8 mouse cellular contexts compared by ENCODE assay signal in the genomic region with DNA sequence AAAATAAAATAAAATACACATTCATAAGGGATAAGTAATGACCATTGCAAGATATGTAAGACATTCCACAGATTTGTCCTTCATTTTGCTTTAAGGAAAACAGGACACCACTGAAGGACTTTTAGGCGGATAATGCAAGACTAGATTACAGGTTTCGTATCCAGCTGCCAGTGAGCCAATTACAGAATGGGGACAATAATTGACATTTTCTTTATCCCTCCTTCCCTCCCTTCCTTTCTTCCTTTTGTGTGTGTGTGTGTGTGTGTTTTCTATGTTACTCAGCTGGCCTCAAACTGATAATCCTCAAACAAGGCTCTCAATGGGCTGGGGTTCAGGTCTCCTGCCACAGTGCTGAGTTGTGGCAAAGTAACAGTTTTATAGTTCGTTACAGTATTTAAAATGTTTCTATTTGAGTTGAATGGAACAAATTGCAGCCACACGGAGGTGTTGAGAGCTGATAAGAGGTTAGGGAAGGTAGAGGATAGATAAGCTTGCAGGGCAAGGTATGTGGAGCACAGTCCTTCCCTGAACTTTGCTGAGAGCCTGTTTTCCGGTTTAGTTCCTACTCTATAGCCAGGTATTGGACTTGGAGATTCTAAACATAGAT. TPM values are rescaled to one million over a fixed set of nuclear protein-coding genes. Genes with fewer than 3 reads are reported as not detected.
DNase-seq lines count a peak whose midpoint lies in the region; ATAC-seq and TF ChIP-seq lines count a peak whose summit lies in the region.

No protein-coding gene starts in this region.

- peaks cover 21% of the 10 kb centered on the region for H3K4me1 ChIP-seq in forebrain, embryonic 10.5 days
- H3K4me1 ChIP-seq in forebrain, embryonic 16.5 days (replicated peaks; ENCODE audit: control insufficient read depth, insufficient read depth, low read length), result peaks cover 20% of the 10 kb centered on the region
- peaks cover 20% of the 10 kb centered on the region for H3K4me1 ChIP-seq in E14TG2a.4 (replicated peaks; ENCODE audit: low read depth, low read length)
- H3K4me1 ChIP-seq in hindbrain, embryonic 12.5 days, result peaks cover 22% of the 10 kb centered on the region
- H3K4me1 ChIP-seq in liver, postnatal 0 days (ENCODE audit: insufficient read depth), result peaks cover 13% of the 10 kb centered on the region
- H3K4me1 ChIP-seq in thymus, adult 2 months (replicated peaks; ENCODE audit: control insufficient read depth, insufficient read depth, low read length), result no peaks in the 10 kb centered on the region

- H3K4me2 ChIP-seq in forebrain, embryonic 16.5 days (ENCODE audit: low read length), result no peak overlapping the region; the same call in 1 of the 2 replicates
- peak overlapping the region; percentile 61 for H3K4me2 ChIP-seq in hindbrain, embryonic 12.5 days (replicated peaks)
- peak overlapping the region; percentile 89 for H3K4me2 ChIP-seq in liver, postnatal 0 days (ENCODE audit: low read depth, low read length)

- no peak for ATAC-seq in forebrain, embryonic 16.5 days
- no peak for ATAC-seq in hindbrain, embryonic 12.5 days (ENCODE audit: low FRiP score)
- ATAC-seq in liver, postnatal 0 days, result no peak

- H3K36me3 ChIP-seq in forebrain, embryonic 10.5 days (replicated peaks), result peaks cover 13% of the 10 kb centered on the region
- H3K36me3 ChIP-seq in forebrain, embryonic 16.5 days (ENCODE audit: control insufficient read depth, insufficient read depth), result no peaks in the 10 kb centered on the region
- peaks cover 23% of the 10 kb centered on the region for H3K36me3 ChIP-seq in E14TG2a.4 (ENCODE audit: insufficient read depth, low read length)
- H3K36me3 ChIP-seq in hindbrain, embryonic 12.5 days, result peaks cover 11% of the 10 kb centered on the region
- 0 out of 2 replicates have a peak, but pooled peaks cover 4% of the 10 kb centered on the region for H3K36me3 ChIP-seq in liver, postnatal 0 days (replicated peaks; ENCODE audit: insufficient read depth, low read length)
- no peaks in the 10 kb centered on the region for H3K36me3 ChIP-seq in thymus, adult 2 months (ENCODE audit: control insufficient read depth, insufficient read depth, low read length)

- peak; percentile 72; the same call in 1 of the 2 replicates for TF ChIP-seq EP300 in liver, postnatal 0 days (IDR thresholded peaks at IDR 0.05; ENCODE audit: low read depth)

- 81% methylated on average over 5 of the region's 5 CpGs for WGBS in forebrain, embryonic 10.5 days
- WGBS in forebrain, embryonic 16.5 days, result 63% methylated on average over 5 of the region's 5 CpGs
- WGBS in hindbrain, embryonic 12.5 days, result 78% methylated on average over 5 of the region's 5 CpGs
- WGBS in liver, postnatal 0 days (ENCODE audit: insufficient replicate concordance), result 35% methylated on average over 5 of the region's 5 CpGs
- 78% methylated on average over 5 of the region's 5 CpGs for WGBS in thymus, adult 2 months

- no peak overlapping the region for H3K27ac ChIP-seq in forebrain, embryonic 10.5 days
- no peak overlapping the region for H3K27ac ChIP-seq in forebrain, embryonic 16.5 days (ENCODE audit: low read length)
- H3K27ac ChIP-seq in hindbrain, embryonic 12.5 days, result no peak overlapping the region
- H3K27ac ChIP-seq in liver, postnatal 0 days (ENCODE audit: low read depth), result 0 out of 2 replicates have a peak overlapping the region, but pooled peaks have one; percentile 12
- H3K27ac ChIP-seq in thymus, adult 2 months (ENCODE audit: control insufficient read depth, insufficient read depth, low read length), result no peak overlapping the region

- no peaks in the 10 kb centered on the region for H3K27me3 ChIP-seq in forebrain, embryonic 10.5 days (ENCODE audit: poor library complexity, severe bottlenecking)
- H3K27me3 ChIP-seq in forebrain, embryonic 16.5 days (replicated peaks; ENCODE audit: control insufficient read depth, insufficient read depth, low read length), result no peaks in the 10 kb centered on the region
- no peaks in the 10 kb centered on the region for H3K27me3 ChIP-seq in E14TG2a.4 (ENCODE audit: insufficient read depth, low read length)
- H3K27me3 ChIP-seq in hindbrain, embryonic 12.5 days, result no peaks in the 10 kb centered on the region
- no peaks in the 10 kb centered on the region for H3K27me3 ChIP-seq in liver, postnatal 0 days (ENCODE audit: insufficient read depth, low read length)
- no peaks in the 10 kb centered on the region for H3K27me3 ChIP-seq in thymus, adult 2 months (ENCODE audit: control insufficient read depth, insufficient read depth, low read length)

- peak overlapping the region; percentile 93 for H3K4me3 ChIP-seq in forebrain, embryonic 10.5 days
- H3K4me3 ChIP-seq in forebrain, embryonic 16.5 days (replicated peaks; ENCODE audit: low read length), result no peak overlapping the region
- peak overlapping the region; percentile 99 for H3K4me3 ChIP-seq in E14TG2a.4 (replicated peaks; ENCODE audit: low read length)
- H3K4me3 ChIP-seq in hindbrain, embryonic 12.5 days, result peak overlapping the region; percentile 89
- peak overlapping the region; percentile 75 for H3K4me3 ChIP-seq in liver, postnatal 0 days (ENCODE audit: low read depth, low read length)
- H3K4me3 ChIP-seq in thymus, adult 2 months (ENCODE audit: control insufficient read depth, insufficient read depth, low read length), result no peak overlapping the region

- TF ChIP-seq POLR2A in thymus, adult 2 months (IDR thresholded peaks at IDR 0.05; ENCODE audit: control insufficient read depth, extremely low read depth, insufficient read depth, low read length, poor library complexity), result no peak

- no peaks in the 10 kb centered on the region for H3K9me3 ChIP-seq in forebrain, embryonic 10.5 days
- no peaks in the 10 kb centered on the region for H3K9me3 ChIP-seq in forebrain, embryonic 16.5 days (ENCODE audit: control insufficient read depth, low read length)
- peaks cover 25% of the 10 kb centered on the region for H3K9me3 ChIP-seq in E14TG2a.4 (ENCODE audit: low read length)
- H3K9me3 ChIP-seq in hindbrain, embryonic 12.5 days (replicated peaks), result no peaks in the 10 kb centered on the region
- no peaks in the 10 kb centered on the region for H3K9me3 ChIP-seq in liver, postnatal 0 days (ENCODE audit: low read length)

- no peak for TF ChIP-seq CTCF in E14TG2a.4 (conservative IDR thresholded peaks at IDR 0.05; ENCODE audit: low read length)
- no peak for TF ChIP-seq CTCF in liver, postnatal 0 days (IDR thresholded peaks at IDR 0.05; ENCODE audit: low read depth)
- TF ChIP-seq CTCF in thymus, adult 2 months (IDR thresholded peaks at IDR 0.05; ENCODE audit: borderline replicate concordance, control insufficient read depth, extremely low read depth, insufficient read depth, low read length, poor library complexity), result no peak

- H3K9ac ChIP-seq in forebrain, embryonic 16.5 days (replicated peaks; ENCODE audit: low read depth, low read length), result no peak overlapping the region; the same call in 1 of the 2 replicates
- no peak overlapping the region for H3K9ac ChIP-seq in hindbrain, embryonic 12.5 days
- peak overlapping the region; percentile 52 for H3K9ac ChIP-seq in liver, postnatal 0 days (replicated peaks)

- no peak for DNase-seq in forebrain, embryonic 10.5 days (ENCODE audit: extremely low spot score, low spot score)
- no peak for DNase-seq in liver, postnatal 0 days
- DNase-seq in thymus, postnatal 14 days, result no peak
- no peak for DNase-seq in ovary, postnatal 14 days (ENCODE audit: low spot score)
- DNase-seq in thymus, adult 2 months, result no peak

RNA-seq across cellular contexts. Expression of gene Pno1, which starts 1.6 kb away (rescaled TPM):
- polyA plus RNA-seq in forebrain, embryonic 10.5 days (2016; fragmentation: Nextera tagmentation; extraction: Ambion mirVana), result 127 and 129 TPM in 2 replicates
- 44.7 and 47.7 TPM in 2 replicates for polyA plus RNA-seq in forebrain, embryonic 16.5 days (2015; fragmentation: Nextera tagmentation; extraction: Ambion mirVana)
- 59.9 and 64.9 TPM in 2 replicates for polyA plus RNA-seq in hindbrain, embryonic 12.5 days (2016; fragmentation: Nextera tagmentation; extraction: Ambion mirVana)
- 37.1 and 37.2 TPM in 2 replicates for polyA plus RNA-seq in liver, postnatal 0 days (2015; fragmentation: Nextera tagmentation; extraction: Ambion mirVana)
- polyA plus RNA-seq in thymus, adult 2 months (2012; rRNA removed), result 3.7 and 4.4 TPM in 2 replicates

RNA-seq across cellular contexts. Expression of gene Wdr92, which starts 31.1 kb away (rescaled TPM):
- polyA plus RNA-seq in forebrain, embryonic 10.5 days (2016; fragmentation: Nextera tagmentation; extraction: Ambion mirVana), result 28.8 TPM in 2 replicates
- 17.5 and 19.4 TPM in 2 replicates for polyA plus RNA-seq in forebrain, embryonic 16.5 days (2015; fragmentation: Nextera tagmentation; extraction: Ambion mirVana)
- 26.0 and 26.3 TPM in 2 replicates for polyA plus RNA-seq in hindbrain, embryonic 12.5 days (2016; fragmentation: Nextera tagmentation; extraction: Ambion mirVana)
- polyA plus RNA-seq in liver, postnatal 0 days (2015; fragmentation: Nextera tagmentation; extraction: Ambion mirVana), result 8.5 and 8.8 TPM in 2 replicates
- 13.9 and 15.5 TPM in 2 replicates for polyA plus RNA-seq in thymus, adult 2 months (2012; rRNA removed)

RNA-seq across cellular contexts. Expression of gene C1d, which starts 44.4 kb away (rescaled TPM):
- 103 and 110 TPM in 2 replicates for polyA plus RNA-seq in forebrain, embryonic 10.5 days (2016; fragmentation: Nextera tagmentation; extraction: Ambion mirVana)
- 107 and 111 TPM in 2 replicates for polyA plus RNA-seq in forebrain, embryonic 16.5 days (2015; fragmentation: Nextera tagmentation; extraction: Ambion mirVana)
- polyA plus RNA-seq in hindbrain, embryonic 12.5 days (2016; fragmentation: Nextera tagmentation; extraction: Ambion mirVana), result 108 and 110 TPM in 2 replicates
- polyA plus RNA-seq in liver, postnatal 0 days (2015; fragmentation: Nextera tagmentation; extraction: Ambion mirVana), result 46.4 and 51.0 TPM in 2 replicates
- polyA plus RNA-seq in thymus, adult 2 months (2012; rRNA removed), result 17.4 and 17.8 TPM in 2 replicates

RNA-seq across cellular contexts. Expression of gene Ppp3r1, which starts 53.9 kb away (rescaled TPM):
- 66.8 and 72.9 TPM in 2 replicates for polyA plus RNA-seq in forebrain, embryonic 10.5 days (2016; fragmentation: Nextera tagmentation; extraction: Ambion mirVana)
- polyA plus RNA-seq in forebrain, embryonic 16.5 days (2015; fragmentation: Nextera tagmentation; extraction: Ambion mirVana), result 182 and 194 TPM in 2 replicates
- polyA plus RNA-seq in hindbrain, embryonic 12.5 days (2016; fragmentation: Nextera tagmentation; extraction: Ambion mirVana), result 123 and 138 TPM in 2 replicates
- 31.1 and 32.1 TPM in 2 replicates for polyA plus RNA-seq in liver, postnatal 0 days (2015; fragmentation: Nextera tagmentation; extraction: Ambion mirVana)
- 42.5 and 77.9 TPM in 2 replicates for polyA plus RNA-seq in thymus, adult 2 months (2012; rRNA removed)

Comparison
In these comparisons a context has a peak if more than half of its experiments do, and no peak if none do; other contexts are left out.
1. H3K4me3 ChIP-seq: peak in forebrain, embryonic 10.5 days (single experiment), E14TG2a.4 (single experiment), hindbrain, embryonic 12.5 days (single experiment) and liver, postnatal 0 days (single experiment); none in forebrain, embryonic 16.5 days (single experiment) and thymus, adult 2 months (single experiment).